Mouse (Mus musculus): ENCODE data around the gene Plppr3. TPM values are rescaled to one million over a fixed set of nuclear protein-coding genes. Genes with fewer than 3 reads are reported as not detected.
"Not testable (repeated sequence)": the region's sequence is repeated elsewhere in the genome, so short reads cannot be mapped to it uniquely, and the experiment has no call there.

The Plppr3 gene
- polyA plus RNA-seq, 1 experiment from 2014 or later = 290 TPM

- H3K9ac ChIP-seq = no peak overlapping the region
- H3K4me1 ChIP-seq = peaks cover 14% of the 10 kb centered on the region
- no peak overlapping the region for H3K4me3 ChIP-seq
- peaks cover 13% of the 10 kb centered on the region; the same call in 1 of the 2 replicates for H3K27me3 ChIP-seq
- H3K9me3 ChIP-seq (replicated peaks) = no peaks in the 10 kb centered on the region
- H3K27ac ChIP-seq = no peak overlapping the region
- ATAC-seq = no peak
- peaks cover 57% of the 10 kb centered on the region for H3K36me3 ChIP-seq (ENCODE audit: poor library complexity, severe bottlenecking)
- 90% methylated on average over 13 of the region's 13 CpGs for WGBS
- H3K4me2 ChIP-seq = no peak overlapping the region
Measured at GRCm38 (mm10) chr10:79896814-79897213, 22.4 kb upstream of the Plppr3 start.

- no peak overlapping the region for H3K27ac ChIP-seq
- H3K4me1 ChIP-seq = peaks cover 10% of the 10 kb centered on the region
- peaks cover 13% of the 10 kb centered on the region; the same call in 1 of the 2 replicates for H3K27me3 ChIP-seq
- no peak overlapping the region for H3K4me2 ChIP-seq
- WGBS = 91% methylated on average over 16 of the region's 16 CpGs
- H3K9ac ChIP-seq = no peak overlapping the region
- ATAC-seq = no peak
- H3K36me3 ChIP-seq (ENCODE audit: poor library complexity, severe bottlenecking) = peaks cover 57% of the 10 kb centered on the region
- H3K9me3 ChIP-seq (replicated peaks) = no peaks in the 10 kb centered on the region
- H3K4me3 ChIP-seq = no peak overlapping the region
Measured at GRCm38 (mm10) chr10:79896306-79896705, 21.9 kb upstream of the Plppr3 start.

GRCm38 (mm10) chr10:79892451-79893118 lies 18.2 kb upstream of the Plppr3 start:
- not testable (repeated sequence) for H3K9me3 ChIP-seq (replicated peaks); H3K4me2 ChIP-seq; H3K27me3 ChIP-seq; H3K27ac ChIP-seq; H3K9ac ChIP-seq; H3K4me3 ChIP-seq; H3K4me1 ChIP-seq
- WGBS = 44% methylated on average over 22 of the region's 22 CpGs
- peak; percentile 68 for ATAC-seq
- peaks cover 32% of the 10 kb centered on the region for H3K36me3 ChIP-seq (ENCODE audit: poor library complexity, severe bottlenecking)

GRCm38 (mm10) chr10:79890670-79891069 lies 16.2 kb upstream of the Plppr3 start, which contains the start of gene Cfd:
TSS of gene Cfd (plus strand) at chr10:79890853.
- Histone ChIP-seq H3K4me1 (no peaks in the 10 kb centered on the region; the same call in 1 of the 2 replicates), H3K27ac (no peak within 1 kb of the TSS), H3K4me2 (no peak within 1 kb of the TSS), H3K36me3 (ENCODE audit: poor library complexity, severe bottlenecking) (peaks cover 13% of the 10 kb centered on the region), H3K4me3 (no peak within 1 kb of the TSS), H3K9me3 (replicated peaks) (no peaks in the 10 kb centered on the region), H3K27me3 (peaks cover 9% of the 10 kb centered on the region; the same call in 1 of the 2 replicates), H3K9ac (no peak within 1 kb of the TSS)
- ATAC-seq = no peak
- WGBS = 41% methylated on average over 5 of the region's 5 CpGs

GRCm38 (mm10) chr10:79889386-79889785 lies 15.0 kb upstream of the Plppr3 start:
- no peak overlapping the region for H3K27ac ChIP-seq
- H3K9ac ChIP-seq = no peak overlapping the region
- 96% methylated on average over 2 of the region's 2 CpGs for WGBS
- H3K9me3 ChIP-seq (replicated peaks) = no peaks in the 10 kb centered on the region
- no peak overlapping the region for H3K4me3 ChIP-seq
- H3K4me1 ChIP-seq = no peaks in the 10 kb centered on the region; the same call in 1 of the 2 replicates
- H3K4me2 ChIP-seq = no peak overlapping the region
- 0 out of 2 replicates have a peak, but pooled peaks cover 4% of the 10 kb centered on the region for H3K36me3 ChIP-seq (ENCODE audit: poor library complexity, severe bottlenecking)
- ATAC-seq = no peak
- H3K27me3 ChIP-seq = peaks cover 9% of the 10 kb centered on the region; the same call in 1 of the 2 replicates

- peaks cover 27% of the 10 kb centered on the region for H3K27me3 ChIP-seq
- H3K4me1 ChIP-seq = peaks cover 7% of the 10 kb centered on the region
- H3K27ac ChIP-seq = no peak overlapping the region
- no peak for ATAC-seq
- H3K4me3 ChIP-seq = no peak overlapping the region
- no peak overlapping the region for H3K4me2 ChIP-seq
- 86% methylated on average over 8 of the region's 8 CpGs for WGBS
- no peaks in the 10 kb centered on the region for H3K9me3 ChIP-seq (replicated peaks)
- H3K9ac ChIP-seq = no peak overlapping the region
- H3K36me3 ChIP-seq (ENCODE audit: poor library complexity, severe bottlenecking) = no peaks in the 10 kb centered on the region
Measured at GRCm38 (mm10) chr10:79886611-79887010, 12.2 kb upstream of the Plppr3 start.

GRCm38 (mm10) chr10:79886054-79886453 lies 11.6 kb upstream of the Plppr3 start, which contains the start of gene Elane:
TSS of gene Elane (plus strand) at chr10:79886247.
- no peak for ATAC-seq
- Histone ChIP-seq H3K4me1 (peaks cover 7% of the 10 kb centered on the region), H3K4me2 (no peak within 1 kb of the TSS), H3K27me3 (peaks cover 33% of the 10 kb centered on the region), H3K9ac (no peak within 1 kb of the TSS), H3K27ac (no peak within 1 kb of the TSS), H3K4me3 (no peak within 1 kb of the TSS), H3K36me3 (ENCODE audit: poor library complexity, severe bottlenecking) (no peaks in the 10 kb centered on the region), H3K9me3 (replicated peaks) (no peaks in the 10 kb centered on the region)
- 80% methylated on average over 6 of the region's 6 CpGs for WGBS

GRCm38 (mm10) chr10:79884938-79885337 lies 10.5 kb upstream of the Plppr3 start:
- not testable (repeated sequence) for ATAC-seq; H3K4me1 ChIP-seq; H3K9me3 ChIP-seq (replicated peaks); H3K27ac ChIP-seq; H3K4me3 ChIP-seq; H3K9ac ChIP-seq; H3K36me3 ChIP-seq (ENCODE audit: poor library complexity, severe bottlenecking); H3K4me2 ChIP-seq
- H3K27me3 ChIP-seq = peaks cover 33% of the 10 kb centered on the region
- 79% methylated on average over 3 of the region's 3 CpGs for WGBS

- Histone ChIP-seq H3K4me2 (no peak overlapping the region), H3K27me3 (peaks cover 33% of the 10 kb centered on the region), H3K4me1 (peaks cover 7% of the 10 kb centered on the region), H3K27ac (no peak overlapping the region), H3K9me3 (replicated peaks) (no peaks in the 10 kb centered on the region), H3K9ac (no peak overlapping the region), H3K36me3 (ENCODE audit: poor library complexity, severe bottlenecking) (no peaks in the 10 kb centered on the region), H3K4me3 (no peak overlapping the region)
- ATAC-seq = no peak
- 66% methylated on average over 4 of the region's 4 CpGs for WGBS
Measured at GRCm38 (mm10) chr10:79884446-79884845, 10.0 kb upstream of the Plppr3 start.

GRCm38 (mm10) chr10:79883297-79884084 lies 9.1 kb upstream of the Plppr3 start:
- ATAC-seq = 0 out of 2 replicates have a peak, but pooled peaks have one; percentile 24
- WGBS = 14% methylated on average over 22 of the region's 22 CpGs
- Histone ChIP-seq H3K9ac (no peak overlapping the region), H3K9me3 (replicated peaks) (no peaks in the 10 kb centered on the region), H3K36me3 (ENCODE audit: poor library complexity, severe bottlenecking) (no peaks in the 10 kb centered on the region), H3K4me1 (peaks cover 7% of the 10 kb centered on the region), H3K27ac (no peak overlapping the region), H3K4me3 (no peak overlapping the region), H3K27me3 (peaks cover 36% of the 10 kb centered on the region), H3K4me2 (no peak overlapping the region)

- WGBS = 7% methylated on average over 22 of the region's 22 CpGs
- peak overlapping the region; percentile 35 for H3K4me2 ChIP-seq
- H3K4me3 ChIP-seq = peak overlapping the region; percentile 7; the same call in 1 of the 2 replicates
Measured at GRCm38 (mm10) chr10:79881981-79882380, 7.5 kb upstream of the Plppr3 start.

GRCm38 (mm10) chr10:79880721-79881120 lies 6.3 kb upstream of the Plppr3 start:
- WGBS = 11% methylated on average over 9 of the region's 9 CpGs
- no peaks in the 10 kb centered on the region for H3K36me3 ChIP-seq (ENCODE audit: poor library complexity, severe bottlenecking)
- H3K27ac ChIP-seq = no peak overlapping the region
- no peak overlapping the region for H3K4me3 ChIP-seq
- ATAC-seq = no peak
- H3K4me1 ChIP-seq = peaks cover 7% of the 10 kb centered on the region
- no peak overlapping the region for H3K4me2 ChIP-seq
- no peaks in the 10 kb centered on the region for H3K9me3 ChIP-seq (replicated peaks)
- no peak overlapping the region for H3K9ac ChIP-seq
- H3K27me3 ChIP-seq = peaks cover 42% of the 10 kb centered on the region

More at GRCm38 (mm10) chr10:79881981-79882380, 7.5 kb upstream of the Plppr3 start:
- ATAC-seq = peak; percentile 41; the same call in 1 of the 2 replicates
- Histone ChIP-seq H3K9ac (no peak overlapping the region), H3K4me1 (peaks cover 7% of the 10 kb centered on the region), H3K27ac (no peak overlapping the region), H3K27me3 (peaks cover 42% of the 10 kb centered on the region), H3K36me3 (ENCODE audit: poor library complexity, severe bottlenecking) (no peaks in the 10 kb centered on the region), H3K9me3 (replicated peaks) (no peaks in the 10 kb centered on the region)
